Mouse (Mus musculus): ENCODE data around the gene G0s2.

Gene G0s2

DNA sequence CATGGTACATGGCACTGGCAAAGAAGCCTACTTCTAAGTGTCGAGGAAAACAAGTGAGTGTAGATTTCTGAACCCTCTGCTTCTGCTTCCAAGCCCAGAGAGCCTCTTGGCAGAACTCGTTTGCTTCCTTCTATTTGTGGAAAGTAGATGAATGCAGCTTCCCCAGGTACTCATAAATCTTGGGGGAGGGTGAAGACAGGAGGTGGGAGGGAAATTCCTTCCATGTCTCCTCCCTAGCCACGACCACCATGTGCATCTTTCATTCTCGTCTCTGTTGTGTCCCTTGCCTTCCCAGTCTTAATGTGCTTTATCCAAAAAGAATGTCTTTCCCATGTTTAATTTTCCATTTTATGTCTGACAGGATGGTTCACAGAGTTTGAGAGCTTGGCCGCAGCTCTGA lies 20.4 kb downstream of the G0s2 start:
- no peak for DNase-seq (ENCODE audit: low spot score)

DNA sequence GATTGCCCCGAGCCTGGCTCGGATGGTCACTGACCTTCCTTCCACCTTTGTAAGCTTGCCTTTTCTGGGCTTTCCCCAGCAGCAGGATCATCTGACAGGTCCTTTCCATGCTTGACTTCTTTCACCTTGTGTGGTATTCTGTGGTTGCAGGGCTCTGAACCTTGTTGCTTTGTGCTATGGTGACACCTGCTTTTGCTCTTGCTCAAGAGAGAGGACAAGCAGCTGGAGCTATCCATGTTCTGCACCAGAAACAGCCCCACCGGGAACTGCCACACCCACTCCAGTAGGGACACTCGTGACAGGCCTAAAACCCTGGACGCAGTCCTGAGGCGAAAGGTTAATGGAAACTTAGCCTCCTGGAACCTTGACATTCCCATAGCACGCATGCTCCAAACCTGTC lies 21.6 kb downstream of the G0s2 start:
- DNase-seq (ENCODE audit: low spot score), result no peak

DNA sequence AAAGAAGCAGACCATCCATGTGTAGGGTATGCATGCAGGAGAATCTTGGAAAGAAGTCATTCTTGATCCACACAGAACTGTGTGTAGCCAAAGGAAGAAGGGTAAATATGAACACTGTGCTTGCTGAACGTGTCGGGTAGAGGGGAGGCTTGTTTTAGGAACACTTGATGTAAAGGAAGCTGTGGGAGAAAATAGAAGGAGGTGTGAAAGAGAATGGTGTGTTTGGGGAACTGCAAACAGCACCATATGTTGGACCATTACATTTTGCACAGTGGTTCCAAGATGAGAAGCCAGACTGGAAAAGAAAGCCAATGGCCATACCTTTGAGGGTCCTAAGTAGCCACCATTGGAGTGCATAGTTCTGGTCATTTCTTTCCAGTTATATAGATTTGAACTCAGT lies 23.0 kb downstream of the G0s2 start:
- DNase-seq (ENCODE audit: low spot score), result no peak

- DNase-seq (ENCODE audit: low spot score), result no peak
Measured at GRCm38 (mm10) chr1:193244235-193244634, 28.8 kb downstream of the G0s2 start.

DNA sequence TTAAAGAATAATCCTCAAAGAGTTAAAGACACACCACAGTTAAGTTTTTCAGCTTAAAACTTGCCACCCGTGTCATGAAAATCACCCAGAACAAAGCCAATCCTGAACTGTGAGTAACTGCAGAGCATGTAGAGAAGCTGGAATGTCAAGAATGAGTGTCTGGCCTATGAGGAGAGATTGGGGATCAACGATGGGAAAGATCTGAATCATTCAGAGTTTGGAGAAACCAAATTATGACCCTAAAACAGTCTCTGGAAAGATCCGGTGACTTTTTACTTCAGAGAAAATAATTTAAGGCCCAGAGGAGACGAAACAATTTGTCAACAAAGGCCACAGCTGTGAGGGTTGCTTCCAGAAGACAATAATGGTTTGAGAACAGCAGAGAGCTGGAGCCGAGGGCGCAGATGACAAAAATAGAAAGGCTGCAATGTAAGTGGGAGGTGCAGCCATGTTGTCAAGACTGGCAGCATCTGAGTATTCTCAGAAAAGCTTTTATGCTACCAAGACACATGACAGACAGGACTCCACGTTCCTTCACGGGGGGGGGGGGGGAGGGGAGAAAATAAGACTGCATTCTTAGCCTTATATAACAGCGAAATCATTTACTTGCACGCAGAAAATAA lies 29.3 kb downstream of the G0s2 start:
- no peak for DNase-seq (ENCODE audit: low spot score)

DNA sequence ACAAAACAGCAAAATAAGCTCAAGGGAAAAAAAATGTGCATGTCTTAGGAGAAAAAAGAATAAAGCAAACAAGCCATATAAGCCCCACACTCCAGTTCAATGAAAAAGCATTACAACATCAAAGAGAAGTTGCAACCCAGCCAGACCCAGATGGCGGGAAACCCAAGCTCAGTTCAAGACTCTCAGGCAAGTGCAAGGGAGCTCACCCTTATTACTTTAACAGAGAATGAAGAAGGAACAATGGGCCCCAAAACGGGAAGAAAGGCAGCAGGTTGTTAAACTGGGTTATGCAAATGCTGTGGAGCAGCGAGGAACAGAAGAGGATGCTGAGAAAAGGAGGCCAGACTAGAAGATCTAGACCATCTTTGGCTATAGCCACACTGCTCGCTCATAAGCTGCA lies 30.2 kb downstream of the G0s2 start:
- DNase-seq (ENCODE audit: low spot score), result no peak

DNA sequence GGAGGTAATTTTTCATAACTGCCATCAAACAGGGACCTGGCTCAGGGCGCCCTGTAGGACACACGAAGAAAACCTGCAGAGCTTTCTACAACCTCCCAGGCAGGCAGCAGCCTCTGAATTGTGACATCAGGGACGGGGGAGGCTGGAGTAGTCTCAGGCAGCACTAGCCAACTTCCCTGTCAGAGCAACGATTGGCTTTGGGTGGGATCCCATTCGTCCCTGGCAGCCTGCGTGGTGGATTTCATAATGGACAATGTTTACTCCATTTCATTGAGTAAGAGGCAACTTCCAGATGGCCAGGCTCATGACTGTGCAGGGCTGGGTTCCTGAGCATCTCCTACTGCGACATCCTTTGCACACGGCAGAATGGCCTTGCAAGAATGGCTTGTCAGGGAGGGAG lies 30.8 kb downstream of the G0s2 start:
- DNase-seq (ENCODE audit: low spot score), result no peak

GRCm38 (mm10) chr1:193241436-193241835 lies 31.6 kb downstream of the G0s2 start:
- DNase-seq (ENCODE audit: low spot score), result no peak

DNA sequence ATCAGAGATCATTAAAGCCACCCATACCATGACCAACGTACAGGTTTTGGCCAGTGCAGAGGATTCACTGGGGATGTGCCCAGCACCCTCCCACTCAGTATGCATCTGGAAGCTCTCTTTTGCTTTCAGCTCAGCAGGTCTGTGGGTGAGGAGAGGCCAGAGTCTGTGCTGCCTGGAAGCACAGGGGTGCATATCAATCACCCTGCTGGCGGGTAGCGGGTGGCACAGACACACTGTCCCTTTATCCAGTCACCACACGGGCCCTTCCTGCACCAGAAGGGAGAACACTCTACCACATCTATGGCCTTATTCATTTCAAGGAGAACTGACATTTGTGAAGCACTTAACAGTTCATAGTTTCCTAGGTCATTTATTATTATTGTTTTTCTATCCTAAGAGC lies 34.6 kb downstream of the G0s2 start:
- DNase-seq (ENCODE audit: low spot score), result no peak

DNA sequence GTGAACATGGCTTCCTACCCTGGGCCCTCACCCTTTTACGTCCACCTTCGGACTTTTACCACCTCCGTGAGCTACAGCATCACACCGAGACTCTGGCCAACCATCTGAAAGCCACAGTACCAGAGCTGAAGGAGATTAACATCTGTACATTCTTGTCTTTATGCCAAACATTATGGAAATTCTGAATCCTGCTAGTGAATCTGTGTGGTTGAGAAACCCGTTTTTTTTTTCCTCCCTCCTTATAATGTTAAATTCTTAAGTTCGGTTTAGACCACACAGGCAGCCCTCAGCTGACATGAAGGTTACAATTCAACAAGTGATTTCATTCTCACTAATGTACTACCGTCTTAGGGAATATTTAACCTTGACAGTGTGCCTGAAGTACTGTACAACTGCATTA lies 38.1 kb downstream of the G0s2 start:
- DNase-seq (ENCODE audit: low spot score), result no peak

- DNase-seq (ENCODE audit: low spot score), result no peak
Measured at GRCm38 (mm10) chr1:193234130-193234645, 38.8 kb downstream of the G0s2 start.

DNA sequence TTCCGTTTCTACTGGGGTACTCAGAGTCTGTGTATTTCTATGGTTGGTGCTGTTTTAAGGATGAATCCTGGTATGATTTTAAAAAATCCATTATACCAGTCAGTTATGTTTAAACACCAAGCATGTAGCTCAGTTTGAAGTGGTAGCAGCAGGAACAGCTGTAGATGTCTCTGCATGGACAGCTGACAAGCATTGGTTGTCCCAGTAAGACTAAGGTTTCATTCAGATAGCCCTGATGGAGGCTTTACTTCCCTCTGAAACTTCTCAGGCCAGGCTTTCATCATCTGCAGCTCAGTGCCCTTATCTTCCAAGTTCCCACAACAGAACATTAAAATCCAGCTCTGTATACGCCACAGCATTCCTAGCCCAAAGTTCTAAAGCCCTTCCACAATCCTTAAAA lies 40.3 kb downstream of the G0s2 start:
- no peak for DNase-seq (ENCODE audit: low spot score)

- no peak for DNase-seq (ENCODE audit: low spot score)
Measured at GRCm38 (mm10) chr1:193230935-193231334, 42.1 kb downstream of the G0s2 start.

GRCm38 (mm10) chr1:193230531-193230930 lies 42.5 kb downstream of the G0s2 start:
- no peak for DNase-seq (ENCODE audit: low spot score)

GRCm38 (mm10) chr1:193229570-193229969 lies 43.4 kb downstream of the G0s2 start:
- no peak for DNase-seq (ENCODE audit: low spot score)

- DNase-seq (ENCODE audit: low spot score), result no peak
Measured at GRCm38 (mm10) chr1:193227537-193227936, 45.5 kb downstream of the G0s2 start.

DNA sequence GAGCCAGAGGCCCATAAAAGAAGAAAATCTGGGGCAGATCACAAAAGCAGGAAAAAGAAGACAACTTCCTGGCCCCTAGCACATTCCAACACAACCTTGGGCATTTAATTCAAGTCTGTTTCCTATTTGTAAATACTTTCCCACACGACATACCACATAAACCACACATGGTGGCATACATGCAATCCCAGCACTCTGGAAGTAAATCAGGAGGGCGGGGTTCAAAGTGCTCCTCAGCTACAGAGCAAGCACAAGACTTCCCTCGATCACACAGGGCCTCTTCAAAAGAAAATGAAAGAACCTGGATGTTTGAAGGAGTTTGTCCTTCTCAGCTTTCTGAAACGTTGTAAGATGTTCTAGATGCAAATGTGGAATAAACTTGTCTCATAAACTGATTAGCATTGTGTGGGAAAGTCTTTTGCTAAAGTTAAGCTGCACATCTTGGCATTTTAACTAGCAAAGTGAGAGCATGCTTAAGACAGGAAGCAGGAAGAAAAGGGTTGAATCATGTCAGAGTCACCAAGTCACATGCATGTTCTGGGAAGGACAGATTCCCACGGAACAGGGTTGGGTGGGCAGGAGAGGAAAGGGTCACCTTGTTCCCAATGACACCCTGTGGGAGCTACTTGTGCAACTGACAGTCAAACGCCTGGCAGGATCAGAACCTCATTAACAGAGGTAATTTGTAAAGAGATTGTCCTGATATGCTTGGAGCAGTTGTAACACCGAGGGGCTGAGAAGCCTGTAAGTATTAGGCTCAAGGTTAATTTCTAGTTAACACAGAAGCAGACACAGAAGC lies 46.1 kb downstream of the G0s2 start:
- no peak for DNase-seq (ENCODE audit: low spot score)

GRCm38 (mm10) chr1:193226114-193226513 lies 46.9 kb downstream of the G0s2 start:
- DNase-seq (ENCODE audit: low spot score), result no peak

GRCm38 (mm10) chr1:193225531-193225930 lies 47.5 kb downstream of the G0s2 start:
- peak; percentile 39 for DNase-seq (ENCODE audit: low spot score)
